Mouse (Mus musculus): Measurements from ENCODE around the gene BC100530.
"Not testable (repeated sequence)": the region's sequence is repeated elsewhere in the genome, so short reads cannot be mapped to it uniquely, and the experiment has no call there.

Gene BC100530

DNA sequence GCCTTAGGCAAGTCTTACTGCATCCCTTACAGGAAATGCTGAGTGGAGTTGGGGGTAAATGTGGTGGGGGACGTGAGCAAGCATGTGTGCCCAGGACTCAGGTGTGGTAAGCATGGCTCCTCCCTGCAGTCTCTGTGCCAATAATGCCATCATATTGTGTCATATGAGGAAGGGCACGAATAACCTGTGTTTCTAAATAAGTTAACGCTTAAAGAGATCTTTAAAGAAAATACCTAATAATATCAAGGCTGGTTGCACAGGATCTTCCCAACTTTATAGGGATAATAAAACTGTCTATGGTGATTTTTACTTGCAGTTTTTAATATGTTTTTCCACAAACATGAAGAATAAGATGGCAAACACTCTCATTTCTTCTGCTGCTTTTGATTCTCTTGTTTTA, at the start of gene BC100530:
BC100530 (minus strand) TSS at position 101 of the 400 bp plus-strand sequence.
- not testable (repeated sequence) for DNase-seq (ENCODE audit: low spot score in 2 of 2)

- DNase-seq (ENCODE audit: low spot score in 2 of 2), result no peak
Measured at GRCm38 (mm10) chr16:36408357-36408756, 40.8 kb upstream of the BC100530 start, which contains the start of gene Stfa2. TSS of gene Stfa2 (minus strand) at chr16:36408457.

DNA sequence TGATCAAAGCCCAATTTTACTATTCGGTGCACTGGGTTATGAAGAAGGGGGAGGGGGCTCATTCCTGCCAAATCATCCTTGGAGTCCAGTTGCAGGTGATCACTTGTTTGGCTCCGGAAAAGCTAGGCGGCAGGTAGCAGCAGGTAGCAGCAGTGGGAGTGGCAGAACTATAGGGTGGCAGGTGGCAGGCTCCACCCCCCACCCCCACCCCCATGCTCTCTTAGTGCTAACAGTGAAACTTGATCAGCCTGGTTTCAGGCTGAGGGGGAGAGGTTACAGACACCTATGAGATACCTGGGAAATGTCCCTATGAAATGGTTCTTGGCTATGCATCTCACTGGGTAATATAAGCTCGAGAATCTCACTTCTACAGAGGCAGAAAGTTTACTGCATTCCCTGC, 21.5 kb upstream of the BC100530 start:
- DNase-seq (ENCODE audit: low spot score in 2 of 2), result no peak

GRCm38 (mm10) chr16:36337171-36337570, 30.4 kb downstream of the BC100530 start:
- no peak for DNase-seq (ENCODE audit: low spot score in 2 of 2)

DNA sequence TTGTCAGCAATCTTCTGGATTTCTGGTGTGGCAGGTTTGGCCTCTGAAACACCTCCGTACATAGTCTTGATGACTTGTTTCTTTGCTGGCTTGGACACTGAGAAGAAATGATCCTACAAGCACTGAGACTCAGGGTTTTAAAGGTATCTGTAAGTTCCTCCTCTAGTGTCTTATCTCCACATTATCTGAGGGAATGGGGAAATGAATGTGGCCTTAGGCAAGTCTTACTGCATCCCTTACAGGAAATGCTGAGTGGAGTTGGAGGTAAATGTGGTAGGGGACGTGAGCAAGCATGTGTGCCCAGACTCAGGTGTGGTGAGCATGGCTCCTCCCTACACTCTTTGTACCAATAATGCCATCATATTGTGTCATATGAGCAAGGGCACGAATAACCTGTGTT, 33.3 kb downstream of the BC100530 start, which contains the start of gene BC117090:
BC117090 (minus strand) TSS at position 101 of the 400 bp plus-strand sequence.
- DNase-seq (ENCODE audit: low spot score in 2 of 2), result no peak

GRCm38 (mm10) chr16:36319286-36319685, 48.3 kb downstream of the BC100530 start:
- DNase-seq (ENCODE audit: low spot score in 2 of 2), result no peak

DNA sequence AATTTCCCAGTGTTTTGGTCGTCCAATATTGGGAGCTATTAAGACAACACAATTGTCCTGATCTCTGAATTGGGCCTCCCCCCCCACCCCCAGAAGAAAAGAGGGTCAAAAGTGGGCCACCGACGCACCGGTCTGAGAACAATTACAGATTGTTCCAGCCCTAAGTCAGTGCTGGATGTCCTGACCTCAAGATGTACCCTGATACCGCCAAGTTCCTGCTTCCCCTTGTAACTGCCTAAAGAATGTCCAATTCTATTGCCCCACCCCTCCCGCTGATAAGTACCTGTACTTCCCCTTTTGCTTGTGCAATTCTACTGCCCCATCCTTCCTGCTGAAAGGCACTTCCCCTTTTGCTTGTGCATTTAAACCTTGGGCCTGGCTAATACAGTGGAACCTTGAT, 51.4 kb downstream of the BC100530 start:
- DNase-seq (ENCODE audit: low spot score in 2 of 2), result not testable (repeated sequence)

Data from right cerebral cortex, adult 2 months (tissue).